Mouse (Mus musculus) mouse trophoblast stem cell (cell line): ENCODE measurements around the gene Git1.

Experiments used
- in situ Hi-C, 2 experiments: fragments of 300-500 bp; cut with MseI, MboI; formaldehyde crosslinking; loops; 2 replicates in 1 of 2; 3 replicates in 1 of 2; pipeline ENCODE4 v1.15.1; 2025

Git1 gene

DNA sequence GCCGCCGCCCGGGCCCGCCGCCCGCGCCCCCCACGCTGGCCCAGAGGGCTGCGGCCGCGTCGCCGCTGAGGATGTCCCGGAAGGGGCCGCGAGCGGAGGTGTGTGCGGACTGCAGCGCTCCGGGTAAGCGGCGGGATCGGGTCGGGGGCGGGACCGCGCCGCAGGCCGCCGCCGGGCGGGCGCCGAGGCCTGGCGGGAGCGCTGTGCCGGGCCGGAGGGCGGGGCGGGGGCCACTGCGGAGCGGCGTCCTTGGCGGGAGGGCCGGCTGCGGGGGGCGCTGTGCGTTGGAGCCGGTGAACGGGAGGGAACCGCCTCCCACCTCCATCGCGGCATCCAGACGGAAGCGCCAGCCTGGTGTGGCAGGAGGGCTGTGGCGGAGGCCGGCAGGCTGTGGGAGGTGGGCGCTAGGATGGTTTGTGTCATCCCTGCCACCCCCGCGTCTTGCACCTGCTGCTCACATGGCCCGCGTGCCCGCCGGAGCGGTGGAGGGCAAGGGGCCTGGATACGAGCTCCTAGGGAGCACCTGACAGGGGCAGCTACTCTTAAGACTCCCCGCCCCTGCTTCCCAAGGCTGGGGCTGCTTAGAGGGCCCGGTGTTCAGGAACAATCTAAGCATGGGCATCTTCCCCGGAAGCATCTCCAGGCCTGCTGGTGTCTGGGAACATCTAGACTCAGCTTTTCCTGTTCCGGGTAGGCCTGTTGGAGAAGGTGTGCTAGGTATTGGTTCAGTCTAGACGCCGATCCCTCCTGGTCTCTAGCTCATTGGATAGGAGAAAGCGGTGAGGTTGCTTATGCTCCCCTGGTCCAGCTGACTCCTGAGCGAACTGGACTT lies at the start of gene Git1:
Gene Git1, plus strand, starts transcription at position 51 of the 832 bp plus-strand sequence.
- in situ Hi-C loops = no loop called here

DNA sequence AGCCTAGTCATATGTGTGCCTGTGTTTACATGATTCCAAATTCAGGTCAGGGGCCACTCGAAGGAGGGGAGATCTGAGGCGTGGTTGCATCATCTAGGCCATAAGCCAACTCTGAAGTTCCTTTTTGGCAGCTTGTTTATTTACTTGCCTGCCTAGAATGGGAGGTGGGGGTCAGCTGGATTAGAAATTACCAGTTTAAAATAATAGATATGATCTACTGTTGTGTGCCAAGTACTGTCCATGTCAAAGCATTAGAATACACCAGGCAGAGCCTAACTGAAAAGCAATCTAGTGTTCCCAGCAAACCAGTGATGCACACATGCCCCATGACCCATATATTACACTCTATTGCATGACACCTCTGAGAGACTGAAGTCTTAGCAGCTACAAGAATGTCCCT lies 48.4 kb upstream of the Git1 start:
- in situ Hi-C loops = loop anchor here in 1 of 2 experiments (10.0 kb wide), 1 partner anchor 130 kb away; no protein-coding TSS in a partner anchor

DNA sequence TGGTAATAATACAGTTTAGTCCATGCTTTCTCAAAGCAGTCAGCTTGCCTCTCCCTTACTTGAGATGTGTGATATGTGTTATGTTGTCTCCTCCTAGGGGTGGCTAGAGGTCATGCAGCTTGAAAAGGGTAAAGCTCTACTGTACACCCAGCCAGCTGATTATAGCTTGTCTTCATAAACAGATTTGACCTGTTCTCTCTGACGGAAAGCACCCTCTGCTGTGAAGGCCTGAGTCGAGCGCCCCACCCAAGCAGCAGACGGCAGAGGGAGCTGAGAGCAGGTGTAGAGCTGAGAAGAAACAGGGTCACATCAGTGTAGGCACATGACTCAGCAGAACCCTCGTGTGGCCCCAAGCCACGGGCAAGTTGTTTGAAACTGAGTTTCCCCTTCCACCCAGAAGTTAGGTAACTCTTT lies 46.7 kb upstream of the Git1 start:
- in situ Hi-C loops = loop anchor here in 1 of 2 experiments (10.0 kb wide), 1 partner anchor 132 kb away; no protein-coding TSS in a partner anchor

DNA sequence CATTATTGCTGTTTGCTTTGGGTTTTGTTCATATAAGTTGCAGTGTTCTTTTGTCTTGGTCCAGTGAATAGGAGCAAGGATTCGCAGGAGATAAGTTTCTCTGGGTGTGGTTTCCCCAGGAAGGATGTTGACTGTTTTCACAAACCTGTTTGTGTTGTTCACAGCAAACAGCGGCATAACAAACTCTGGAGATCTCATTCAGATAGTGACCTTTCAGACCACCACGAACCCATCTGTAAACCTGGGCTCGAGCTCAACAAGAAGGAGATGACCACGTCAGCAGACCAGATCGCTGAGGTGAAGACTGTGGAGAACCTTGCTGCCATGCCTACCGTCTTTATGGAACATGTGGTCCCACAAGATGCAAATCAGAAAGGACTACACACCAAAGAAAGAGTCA lies 44.1 kb upstream of the Git1 start:
- in situ Hi-C loops = loop anchor here in 1 of 2 experiments (10.0 kb wide), 1 partner anchor 134 kb away; no protein-coding TSS in a partner anchor

DNA sequence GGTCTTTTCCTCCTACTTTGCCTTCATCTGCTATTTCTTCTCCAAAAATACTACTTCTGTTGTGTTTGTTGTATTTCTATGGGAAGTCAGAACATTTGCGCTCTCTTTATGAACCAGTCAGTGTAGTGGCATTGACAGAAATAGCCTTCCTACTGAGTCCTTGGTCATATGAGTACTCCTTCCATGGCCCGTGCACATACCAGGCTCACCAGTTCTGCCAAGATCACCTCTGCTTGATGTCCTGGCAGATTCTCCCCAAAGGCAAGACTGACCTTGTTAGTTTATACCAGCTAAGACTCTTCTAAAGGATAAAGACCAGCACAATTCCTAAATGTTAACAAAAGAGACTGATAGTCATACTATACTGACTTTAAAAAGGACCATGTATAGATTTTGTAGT lies 41.7 kb upstream of the Git1 start:
- in situ Hi-C loops = no loop called here

DNA sequence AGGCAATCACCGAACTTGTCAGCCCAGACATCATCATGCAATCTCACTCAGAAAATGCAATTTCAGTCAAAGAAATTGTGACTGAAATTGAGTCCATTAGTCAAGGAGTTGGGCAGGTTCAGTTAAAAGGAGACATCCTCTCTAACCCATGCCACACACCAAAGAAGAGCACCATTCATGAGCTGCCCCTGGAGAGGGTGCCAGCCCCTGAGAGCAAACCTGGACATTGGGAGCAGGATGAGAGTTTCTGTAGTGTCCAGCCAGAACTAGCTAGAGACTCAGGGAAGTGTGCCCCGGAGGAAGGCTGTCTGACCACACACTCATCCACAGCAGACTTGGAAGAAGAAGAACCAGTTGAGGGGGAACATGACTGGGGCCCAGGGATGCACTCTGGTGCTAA lies 40.0 kb upstream of the Git1 start:
- in situ Hi-C loops = no loop called here

DNA sequence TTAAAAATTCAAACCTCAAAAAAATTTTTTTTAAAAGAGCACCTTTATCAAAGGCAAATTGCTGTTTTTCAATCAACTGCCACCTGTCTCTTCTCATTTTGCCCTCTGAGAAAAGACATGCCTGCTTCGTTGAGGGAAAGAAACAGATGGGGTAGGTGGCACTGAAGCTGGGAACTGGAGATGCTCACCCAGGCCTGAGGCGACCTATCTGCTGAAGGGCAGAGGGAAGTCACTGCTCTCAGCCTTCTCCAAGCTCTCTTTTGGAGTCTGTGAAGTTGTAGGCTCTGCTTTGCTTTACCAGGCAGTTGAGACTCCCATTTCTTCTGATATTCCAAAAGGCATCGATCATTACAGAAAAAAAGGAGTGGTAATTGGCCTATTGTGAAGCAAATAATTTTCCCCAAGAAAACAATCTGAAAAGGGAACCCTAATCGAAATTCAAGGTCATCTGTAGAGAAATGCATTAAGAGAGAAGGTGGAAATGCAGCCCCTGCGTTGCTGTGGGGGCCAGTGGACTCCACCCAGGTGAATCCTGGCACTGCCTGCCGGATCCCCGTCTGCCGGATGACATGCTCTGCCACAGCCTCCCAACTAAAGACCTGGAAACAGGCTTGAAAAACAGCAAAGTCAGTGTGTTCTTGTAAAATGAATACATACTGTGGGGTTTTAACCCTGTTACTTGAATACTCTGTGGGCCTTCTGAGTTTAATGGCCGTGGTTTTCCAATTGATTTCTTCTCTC lies 37.4 kb upstream of the Git1 start:
- in situ Hi-C loops = no loop called here

DNA sequence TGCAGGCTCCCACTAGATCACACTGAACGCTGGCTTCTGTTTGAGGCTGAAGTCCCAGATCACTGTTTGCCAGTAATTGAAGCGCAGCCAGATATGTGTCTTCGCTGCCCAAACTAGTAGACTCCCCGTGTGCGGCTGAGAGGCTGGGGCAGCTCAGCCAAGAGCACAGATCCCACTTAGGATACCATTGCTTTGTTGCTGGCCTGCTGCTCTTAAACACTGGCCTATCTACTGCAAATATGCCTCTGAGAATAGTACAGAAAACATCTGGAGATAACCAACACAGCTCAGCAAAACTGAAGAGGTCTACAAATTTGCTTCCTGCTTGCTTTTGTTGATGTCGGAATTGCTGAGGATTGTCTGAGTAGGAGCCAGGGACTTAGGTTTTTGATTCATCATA lies 36.5 kb upstream of the Git1 start:
- in situ Hi-C loops = no loop called here

DNA sequence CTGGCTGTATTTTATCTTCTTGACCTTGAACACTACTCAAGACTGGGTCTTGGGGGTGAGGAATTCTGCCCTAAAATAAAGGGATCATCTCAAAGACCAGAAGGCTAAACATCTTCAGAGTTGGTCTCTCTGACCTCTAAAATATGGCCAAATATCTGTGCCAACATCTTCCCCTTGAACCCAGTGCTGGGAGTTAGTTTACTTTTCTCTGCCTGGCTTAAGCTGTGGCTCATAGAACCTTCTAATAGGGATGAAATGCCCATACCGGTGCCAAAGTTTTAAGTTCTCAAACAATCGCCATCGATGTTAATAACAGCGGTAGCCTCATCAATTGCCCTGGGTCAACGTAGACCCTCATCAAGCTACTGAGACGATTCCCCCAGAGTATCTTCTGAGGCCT lies 31.5 kb upstream of the Git1 start:
- in situ Hi-C loops = no loop called here

DNA sequence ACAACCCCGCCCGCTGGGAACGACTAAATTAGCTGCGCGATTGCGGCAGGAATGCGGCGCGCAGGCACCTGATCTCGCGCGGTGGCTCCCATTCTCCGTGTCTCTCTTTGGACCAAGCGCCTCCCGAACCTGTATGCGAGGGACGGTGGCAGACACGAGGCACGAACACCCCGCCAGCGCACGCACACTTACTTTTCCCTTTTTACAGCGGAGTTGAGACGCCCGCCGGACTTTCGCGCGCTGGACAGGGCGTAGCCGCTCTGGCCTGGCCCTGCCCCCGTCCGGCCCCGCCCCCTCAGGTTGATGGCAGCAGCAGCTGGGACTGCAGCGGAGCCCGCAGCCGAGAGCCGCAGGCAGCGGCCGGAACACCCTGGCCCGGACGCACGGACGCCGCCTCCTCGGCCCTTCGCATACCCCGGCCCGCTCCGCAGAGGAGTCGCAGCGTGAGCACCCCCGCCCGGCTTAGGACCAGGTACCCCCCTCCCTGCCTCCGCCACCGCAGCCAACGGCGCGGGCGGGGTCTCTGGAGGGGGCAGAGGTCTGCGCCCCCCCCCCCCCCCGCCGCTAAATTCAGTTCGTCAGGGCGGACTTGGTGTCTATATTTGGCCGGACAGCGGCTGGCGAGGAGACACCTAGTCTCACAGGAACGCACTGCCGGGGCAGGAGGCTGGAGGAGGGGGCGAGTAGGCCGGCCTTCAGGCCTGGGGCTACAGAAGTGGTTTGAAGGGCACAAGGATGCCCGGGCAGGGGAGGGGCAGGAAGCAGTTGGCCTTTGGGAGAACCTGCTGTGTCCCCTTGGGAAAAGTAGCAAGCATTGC lies 30.9 kb upstream of the Git1 start, which contains the start of gene Coro6:
Gene Coro6, plus strand, starts transcription at position 129 of the 818 bp plus-strand sequence.
- in situ Hi-C loops = no loop called here

DNA sequence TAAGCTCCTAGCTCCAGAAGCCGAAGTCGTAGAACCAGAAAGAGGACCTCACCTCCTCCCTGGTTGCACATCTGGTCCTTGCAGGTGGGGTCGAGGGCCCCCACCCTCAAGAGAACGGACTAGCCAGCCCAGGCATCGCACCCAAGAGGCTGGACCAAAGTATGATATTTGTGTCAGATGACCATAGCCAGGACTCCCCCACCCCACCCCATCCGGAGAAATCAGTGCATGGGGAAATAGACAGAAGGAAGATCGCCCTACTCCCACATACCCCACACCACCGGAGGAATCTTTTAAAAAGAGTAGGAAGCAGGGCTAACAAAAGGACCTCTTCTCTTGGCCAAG lies 30.3 kb upstream of the Git1 start:
- in situ Hi-C loops = no loop called here

DNA sequence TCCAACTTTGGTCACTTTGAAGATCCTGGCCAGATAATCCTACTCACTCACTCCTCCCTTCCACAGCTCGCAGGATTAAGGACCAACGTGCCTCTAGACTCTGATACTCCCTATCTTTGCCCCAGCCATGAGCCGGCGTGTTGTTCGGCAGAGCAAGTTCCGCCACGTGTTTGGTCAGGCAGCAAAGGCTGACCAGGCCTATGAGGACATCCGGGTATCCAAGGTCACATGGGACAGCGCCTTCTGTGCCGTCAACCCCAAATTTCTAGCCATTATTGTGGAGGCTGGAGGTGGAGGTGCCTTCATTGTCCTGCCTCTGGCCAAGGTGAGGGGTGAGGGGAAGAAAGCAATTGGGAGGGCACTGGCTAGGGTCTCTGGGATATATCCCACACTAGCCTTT lies 29.6 kb upstream of the Git1 start:
- in situ Hi-C loops = no loop called here

DNA sequence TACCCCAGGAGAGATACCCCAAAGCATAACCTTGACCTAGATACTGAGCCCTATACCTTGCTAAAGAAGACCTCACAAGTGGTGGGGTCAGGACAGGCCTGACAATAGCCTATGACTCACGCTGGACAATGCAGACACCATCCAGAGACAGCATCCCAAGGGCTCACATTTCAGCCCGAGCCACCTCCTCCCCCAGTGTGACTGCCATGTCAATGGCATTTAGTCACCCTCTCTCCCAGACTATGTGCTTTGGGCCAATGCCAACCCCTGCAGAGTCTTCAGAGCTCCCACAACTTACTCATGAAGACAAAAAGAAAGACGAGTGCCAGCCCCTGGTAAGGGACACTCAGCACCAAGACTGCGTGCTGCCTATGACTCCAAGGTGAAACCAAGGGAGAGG lies 28.7 kb upstream of the Git1 start:
- in situ Hi-C loops = no loop called here

DNA sequence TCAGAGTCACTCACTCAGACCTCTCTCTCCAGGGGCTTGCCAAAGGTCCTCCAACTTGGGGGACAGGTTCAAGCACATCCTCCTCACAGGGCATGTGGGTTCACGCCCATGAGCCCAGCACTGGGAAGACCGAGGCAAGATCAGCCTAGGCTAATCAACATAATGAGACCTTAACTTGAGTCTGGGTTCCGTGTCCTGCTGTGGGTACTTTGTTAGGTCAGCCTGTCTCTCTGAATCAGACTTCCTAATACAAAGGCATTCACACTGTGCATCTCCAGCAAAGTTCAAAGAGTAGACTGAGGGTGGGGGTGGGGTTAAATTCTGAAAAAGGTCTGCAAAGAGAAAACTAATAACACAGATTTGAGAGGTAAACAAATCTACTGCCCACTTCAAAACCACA lies 28.3 kb upstream of the Git1 start:
- in situ Hi-C loops = no loop called here

DNA sequence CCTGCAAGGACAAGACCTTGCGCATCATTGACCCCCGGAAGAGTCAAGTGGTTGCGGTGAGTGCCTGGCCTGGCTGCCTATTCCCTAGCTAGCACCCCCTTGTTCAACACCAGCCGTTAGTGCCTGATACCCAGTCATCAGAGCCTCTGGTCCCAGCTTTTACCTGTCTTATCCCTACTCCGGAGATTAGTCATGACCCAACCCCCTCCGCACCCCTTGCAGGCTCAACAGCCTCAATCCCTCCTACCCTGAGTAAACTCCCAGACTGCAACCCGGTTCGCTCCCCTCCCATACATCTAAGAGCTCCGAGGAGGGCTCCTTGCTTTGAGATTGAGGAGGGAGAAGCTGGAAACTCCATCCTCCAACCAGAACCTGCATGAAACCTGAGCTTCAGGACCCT lies 26.8 kb upstream of the Git1 start:
- in situ Hi-C loops = no loop called here

DNA sequence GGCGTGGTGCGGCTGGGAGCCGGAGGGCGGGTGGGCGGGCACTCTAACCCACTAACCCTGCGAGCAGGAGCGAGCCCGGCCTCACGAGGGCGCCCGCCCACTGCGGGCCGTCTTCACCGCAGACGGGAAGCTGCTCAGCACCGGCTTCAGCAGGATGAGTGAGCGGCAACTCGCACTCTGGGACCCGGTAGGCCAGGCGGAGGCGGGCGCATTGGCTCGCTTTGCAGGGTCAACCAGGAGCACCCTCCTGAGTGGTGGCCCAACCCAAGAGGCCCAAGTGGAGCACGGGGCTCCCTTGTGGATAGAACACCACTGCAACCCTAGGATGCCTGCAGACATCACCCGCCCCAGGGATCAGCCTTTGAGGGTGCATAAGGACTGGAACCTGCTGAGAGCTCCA lies 26.2 kb upstream of the Git1 start:
- in situ Hi-C loops = no loop called here

DNA sequence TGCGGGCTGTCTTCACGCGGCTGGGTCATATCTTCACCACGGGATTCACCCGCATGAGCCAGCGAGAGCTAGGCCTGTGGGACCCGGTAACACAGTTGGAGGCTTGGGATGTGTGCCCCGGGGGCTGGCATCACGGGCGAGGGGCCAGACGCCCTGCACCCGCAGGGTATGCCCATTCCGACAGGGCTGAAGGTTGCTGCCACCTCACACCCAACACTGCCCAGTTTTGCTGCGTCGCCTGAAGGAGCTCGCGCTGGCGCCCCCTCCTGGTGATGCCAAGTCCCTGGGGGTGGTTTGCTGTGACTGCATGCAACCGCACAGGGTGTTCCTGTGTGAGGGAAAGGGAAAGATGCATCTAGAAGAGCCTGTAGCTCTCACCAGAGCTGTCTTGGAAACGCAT lies 25.6 kb upstream of the Git1 start:
- in situ Hi-C loops = no loop called here

DNA sequence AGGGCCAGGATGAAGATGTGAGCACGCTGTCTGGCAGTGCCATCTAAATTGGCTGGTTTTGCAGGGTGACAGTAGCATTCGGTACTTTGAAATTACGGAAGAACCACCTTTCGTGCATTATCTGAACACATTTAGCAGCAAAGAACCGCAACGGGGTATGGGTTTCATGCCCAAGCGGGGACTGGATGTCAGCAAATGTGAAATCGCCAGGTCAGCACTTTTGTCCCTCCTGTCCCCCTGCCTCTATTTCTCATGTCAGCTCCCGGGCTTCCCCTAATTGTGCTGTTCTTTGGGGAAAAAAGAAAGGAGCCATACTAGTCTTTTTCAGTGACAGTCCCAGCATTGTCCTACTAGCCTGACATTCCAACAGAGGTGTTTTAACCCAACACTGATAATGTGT lies 25.0 kb upstream of the Git1 start:
- in situ Hi-C loops = no loop called here

DNA sequence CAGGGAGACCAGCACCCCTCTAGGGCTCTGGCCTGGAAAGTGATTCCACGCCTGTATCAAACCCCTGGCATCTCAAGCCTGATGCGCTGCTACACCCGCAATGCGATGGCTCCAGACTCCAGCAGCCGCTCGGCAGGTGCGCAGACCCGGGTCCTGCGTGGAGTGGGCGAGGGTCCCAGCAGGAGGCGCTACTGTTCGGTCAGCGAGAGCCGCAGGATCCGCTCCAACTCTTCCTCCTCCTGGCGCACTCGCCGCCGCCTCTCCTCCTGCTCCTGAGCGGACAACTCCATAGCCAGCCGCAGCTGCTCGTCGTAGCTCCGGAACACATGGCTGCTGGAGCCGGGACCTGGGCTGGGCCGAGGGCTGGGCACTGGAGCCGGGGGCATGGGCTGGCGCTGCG lies 22.0 kb upstream of the Git1 start:
- in situ Hi-C loops = no loop called here

DNA sequence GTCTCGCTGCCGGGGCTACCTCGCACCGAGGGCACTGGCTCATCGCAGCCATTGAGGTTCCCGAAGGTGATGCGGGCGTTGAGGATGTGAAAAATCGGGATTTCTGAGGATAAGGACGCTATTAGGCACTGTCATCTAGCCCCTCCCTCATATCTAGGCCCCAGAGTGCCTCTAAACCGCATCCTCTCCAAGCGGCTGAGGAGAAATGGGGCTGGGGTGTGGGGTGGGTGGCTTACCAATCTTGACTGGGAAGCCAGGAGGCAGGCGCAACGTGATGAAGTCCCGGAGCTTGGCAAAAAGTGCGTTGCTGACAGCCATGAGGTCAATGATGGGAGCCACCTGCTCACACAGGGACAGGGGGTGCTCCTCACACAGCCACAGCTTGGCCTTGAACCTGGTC lies 20.6 kb upstream of the Git1 start:
- in situ Hi-C loops = no loop called here

DNA sequence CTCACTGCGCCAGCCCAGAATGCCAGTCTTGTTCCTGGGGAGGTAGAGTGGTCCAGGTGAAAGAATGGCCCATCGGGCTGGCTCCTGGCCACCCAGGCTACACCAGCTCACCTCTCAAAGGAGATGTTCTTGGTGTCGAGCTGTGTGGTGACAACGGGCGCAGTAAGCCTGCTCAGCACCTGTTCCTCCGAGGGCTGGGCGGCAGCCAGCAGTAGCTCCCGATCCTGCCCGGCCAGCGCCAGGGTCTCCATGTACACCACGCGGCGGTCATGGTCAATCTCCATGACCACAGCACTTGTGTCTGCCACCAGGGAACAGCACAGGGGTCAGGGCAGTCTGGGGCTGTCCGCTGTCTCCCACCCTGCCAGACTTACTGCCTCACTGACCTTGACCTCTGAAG lies 17.1 kb upstream of the Git1 start:
- in situ Hi-C loops = no loop called here

DNA sequence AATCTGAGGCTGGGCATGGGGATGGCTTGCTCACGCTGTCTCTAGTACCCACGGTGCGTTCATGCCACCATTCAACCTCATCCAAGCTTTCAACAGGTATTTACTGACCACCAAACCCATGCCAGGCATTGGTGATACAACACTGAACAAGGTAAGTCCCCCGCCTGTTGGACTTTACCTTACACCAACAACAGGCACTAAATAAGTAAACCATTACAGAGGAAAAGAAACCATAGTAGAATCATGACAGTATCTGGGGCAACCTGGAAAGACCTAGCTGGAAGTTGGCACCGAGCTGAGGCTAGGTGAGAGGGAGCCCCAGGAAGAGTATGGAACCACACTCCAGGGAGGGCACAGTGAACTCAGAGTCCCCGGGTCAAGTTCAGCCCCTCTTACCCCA lies 16.5 kb upstream of the Git1 start:
- in situ Hi-C loops = no loop called here
